Mouse (Mus musculus): ENCODE measurements at regions not wholly inside any gene's neighbourhood (a gene's known extent, or its start where the extent isn't known, plus 50 kb on each side); places are given as distances from the start of the nearest gene placed in this dataset.

DNA sequence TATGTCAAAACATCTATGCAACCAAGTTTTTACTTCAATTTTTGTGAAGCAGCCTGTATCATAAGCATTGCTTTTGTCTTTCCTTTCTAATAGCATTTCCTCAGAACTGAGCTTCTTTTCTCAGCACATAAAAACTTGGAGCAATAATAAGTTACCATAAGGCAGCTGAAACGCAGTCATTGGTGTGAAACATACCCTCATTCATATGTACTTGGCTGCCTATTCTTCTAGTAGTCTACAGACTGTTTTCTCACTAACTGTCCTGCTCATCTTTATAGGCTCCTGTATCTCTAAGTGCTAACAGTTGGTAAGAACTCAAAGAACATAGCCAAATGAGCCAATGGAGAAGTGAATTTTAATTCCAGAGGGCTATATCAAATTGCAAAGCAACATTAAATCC lies 454.6 kb upstream of the Ptprd start:
- ATAC-seq (ENCODE audit: low TSS enrichment) = 0 out of 2 replicates have a peak, but pooled peaks have one; percentile 50

DNA sequence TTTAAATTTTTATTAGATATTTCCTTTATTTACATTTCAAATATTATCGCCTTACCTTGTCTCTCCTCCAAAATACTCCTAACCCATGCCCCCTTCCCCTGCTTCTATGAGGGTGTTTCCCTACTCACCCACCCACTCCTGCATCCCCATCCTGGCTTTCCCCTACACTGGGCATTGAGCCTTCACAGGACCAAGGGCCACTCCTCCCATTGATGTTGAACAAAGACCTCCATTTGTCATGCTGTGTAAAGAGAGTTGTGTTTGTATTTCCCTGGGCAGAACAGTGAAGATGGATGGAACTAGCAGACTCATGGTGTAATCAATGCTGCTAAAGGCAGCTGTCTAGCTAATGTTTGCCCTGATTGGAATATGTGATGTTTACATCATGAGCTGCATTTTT lies 431.0 kb upstream of the Ptprd start:
- ATAC-seq (ENCODE audit: low TSS enrichment) = no peak

GRCm38 (mm10) chr4:78606461-78606830 lies 394.7 kb upstream of the Ptprd start:
- ATAC-seq (ENCODE audit: low TSS enrichment) = peak; percentile 90

DNA sequence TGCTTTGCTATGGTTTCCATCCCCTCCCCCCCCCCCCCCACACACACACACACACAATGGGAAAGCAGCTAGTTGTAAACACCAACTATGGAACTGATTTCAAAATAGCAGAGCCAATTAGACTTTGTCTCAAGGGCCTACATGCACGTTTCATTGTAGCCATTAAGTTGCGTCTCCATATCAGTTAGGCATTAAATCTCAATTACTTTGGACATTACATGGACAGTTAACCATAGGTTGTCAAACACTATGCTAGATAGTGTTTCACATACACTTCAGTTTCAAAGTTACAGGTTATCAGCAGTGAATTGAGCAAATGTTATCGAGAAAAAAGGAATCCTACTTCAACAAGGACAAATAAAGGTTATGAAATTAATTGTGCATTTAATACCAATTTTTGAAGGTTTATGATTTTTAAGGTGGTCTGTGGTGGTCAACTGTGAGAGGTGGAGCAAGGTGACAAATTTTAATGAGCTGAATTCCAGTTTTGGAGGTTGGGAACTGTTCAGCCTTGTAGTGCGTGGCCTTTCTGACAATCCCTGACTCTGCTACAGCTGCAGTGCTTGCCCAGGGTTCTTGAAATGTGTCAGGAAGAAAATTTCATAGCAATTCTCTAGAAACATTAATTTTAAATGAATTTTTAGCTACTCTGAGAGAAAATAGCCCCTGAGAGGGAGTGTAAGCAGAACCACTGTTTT lies 394.2 kb upstream of the Ptprd start:
- ATAC-seq (ENCODE audit: low TSS enrichment) = peak; percentile 36; the same call in 1 of the 2 replicates

DNA sequence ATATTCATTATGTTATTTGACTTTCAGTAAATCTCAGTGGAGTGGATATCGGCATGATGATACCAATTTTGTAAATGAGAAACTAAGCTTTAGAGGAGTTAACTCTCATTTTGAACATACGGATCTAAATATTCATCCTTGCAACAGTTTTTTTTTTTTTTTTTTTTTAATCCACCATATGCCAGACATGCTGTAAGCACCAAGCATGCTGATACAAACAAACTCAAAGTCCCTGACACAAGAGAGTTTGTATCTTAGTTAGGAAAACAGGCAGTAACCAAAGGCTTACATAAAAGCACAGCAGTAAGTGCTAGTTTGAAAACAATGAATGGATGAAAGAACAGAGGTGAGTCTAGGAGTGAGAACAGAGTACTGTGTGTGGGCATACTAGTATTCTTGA lies 369.8 kb upstream of the Ptprd start:
- ATAC-seq (ENCODE audit: low TSS enrichment) = peak; percentile 72

DNA sequence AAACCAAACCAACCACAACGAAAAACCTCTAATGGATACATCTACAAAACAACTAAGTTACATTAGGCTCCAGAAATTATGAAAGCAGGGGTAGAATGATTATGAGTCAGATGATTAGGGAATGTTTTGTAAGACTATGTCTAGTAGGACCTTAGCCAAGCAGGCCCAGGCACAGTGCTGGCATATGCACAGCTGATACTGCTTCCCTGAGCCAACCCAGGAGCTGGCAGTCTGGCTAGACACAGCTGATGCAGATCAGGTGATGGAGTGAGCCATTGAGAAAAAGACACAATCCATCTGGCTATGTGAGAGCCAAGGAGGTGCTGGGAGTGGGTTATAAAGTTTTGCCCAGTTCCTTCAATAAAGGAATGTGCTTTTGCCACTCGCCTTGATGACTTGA lies 353.6 kb upstream of the Ptprd start:
- no peak for ATAC-seq (ENCODE audit: low TSS enrichment)
